Mouse (Mus musculus): Measurements from ENCODE around the gene Amdhd2.

The Amdhd2 gene

DNA sequence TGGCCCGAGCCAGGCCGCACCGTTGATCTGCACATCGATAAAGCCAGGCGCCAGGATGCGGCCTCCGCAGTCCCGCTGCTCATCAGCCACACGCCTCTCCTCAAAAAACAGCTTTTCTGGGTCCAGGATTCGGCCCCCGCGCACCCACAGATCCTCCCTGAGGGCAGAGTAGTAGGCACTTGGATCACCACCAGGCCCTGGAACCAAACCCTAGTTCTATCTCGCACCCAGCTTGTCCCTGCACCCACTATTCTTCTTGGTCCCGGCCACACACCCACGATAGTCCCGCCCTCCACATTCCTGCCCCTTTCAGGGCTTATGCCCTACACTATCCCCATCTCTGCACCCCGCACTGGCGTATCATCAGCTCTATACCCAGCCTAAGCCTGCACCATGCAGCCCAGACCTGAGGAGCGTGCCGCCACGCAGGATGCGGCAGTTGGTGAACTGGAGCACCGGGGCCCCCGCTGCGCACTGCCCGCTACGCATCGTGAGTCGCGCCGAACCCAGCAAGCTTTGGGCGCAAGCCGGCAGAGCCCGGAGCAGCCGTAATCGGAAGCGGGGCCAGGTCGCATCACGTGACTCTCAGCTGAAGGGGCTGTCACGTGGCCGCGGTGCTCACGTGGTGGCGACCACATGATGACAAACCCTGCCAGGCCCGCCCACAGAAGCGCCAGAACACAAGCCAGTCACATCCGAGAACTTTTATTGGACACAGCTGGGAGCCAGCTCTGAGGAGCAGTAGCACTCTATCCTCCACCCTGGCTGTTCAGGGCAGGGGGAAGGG, at the start of gene Amdhd2:
TSS of gene Amdhd2 (minus strand) at position 591 of the 787 bp plus-strand sequence.
- peak; percentile 99 for DNase-seq (ENCODE audit: low read depth, low spot score)

DNA sequence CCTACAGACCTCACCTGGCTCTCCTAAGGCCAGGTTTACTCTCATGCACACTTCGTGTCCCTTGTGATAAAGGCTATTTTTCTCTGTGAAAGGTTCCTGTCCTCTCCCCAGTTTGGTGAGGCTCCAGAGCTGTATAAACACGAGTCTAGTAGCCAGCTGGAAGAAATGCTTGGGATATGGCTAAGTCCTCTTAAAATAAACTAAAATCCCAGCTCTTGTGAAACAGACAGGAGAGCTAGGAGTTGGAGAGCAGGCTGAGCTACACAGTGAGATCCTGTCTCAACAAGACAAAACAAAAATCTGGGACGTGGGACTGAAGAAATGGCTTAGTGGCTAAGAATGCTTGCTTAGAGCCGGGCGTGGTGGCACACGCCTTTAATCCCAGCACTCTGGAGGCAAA, 49.6 kb upstream of the Amdhd2 start:
- no peak for DNase-seq (ENCODE audit: low read depth, low spot score)

- DNase-seq (ENCODE audit: low read depth, low spot score): no peak
These were observed 49.0 kb upstream of the Amdhd2 start for GRCm38 (mm10) chr17:24212441-24213018.

DNA sequence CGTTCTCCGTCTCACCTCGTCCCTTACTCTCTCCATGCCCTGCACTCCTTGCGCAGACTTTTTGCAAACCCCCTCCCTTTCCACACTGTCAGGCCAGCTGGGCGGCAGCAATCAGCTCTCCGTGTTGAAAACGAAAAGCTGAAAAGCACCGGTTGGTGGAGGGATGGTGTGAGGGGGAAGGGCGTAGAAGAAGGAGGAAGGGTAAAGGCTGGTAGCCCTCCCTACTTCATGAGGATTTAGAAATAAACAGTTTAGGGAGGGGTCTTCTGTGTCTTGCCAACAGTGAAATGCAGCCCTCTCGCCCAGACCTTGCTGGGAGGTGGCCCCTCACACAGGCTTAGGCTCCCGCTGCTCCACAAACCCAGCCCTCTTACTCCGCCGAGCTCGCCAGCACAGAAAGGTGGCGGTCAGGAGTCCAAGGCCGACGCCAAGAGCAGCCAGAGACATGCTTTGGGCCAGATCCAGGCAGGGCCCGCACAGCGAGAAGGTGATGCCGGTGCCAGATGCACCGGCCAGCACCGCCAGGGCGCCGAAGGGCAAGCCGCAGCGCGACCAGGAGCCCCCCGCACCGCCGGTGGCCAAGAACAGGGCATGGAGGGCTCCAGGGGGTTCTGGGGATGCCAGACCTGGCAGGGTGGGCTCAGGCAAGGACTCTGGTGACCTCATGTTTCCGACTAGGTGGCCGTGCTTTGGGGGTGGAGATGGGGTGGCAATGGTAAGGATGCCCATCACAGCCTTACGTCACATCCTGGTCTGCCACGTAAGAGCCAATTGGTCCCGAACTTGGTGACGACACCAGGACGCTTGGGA, 48.3 kb upstream of the Amdhd2 start:
- peak; percentile 92 for DNase-seq (ENCODE audit: low read depth, low spot score)

GRCm38 (mm10) chr17:24210591-24210990, 47.0 kb upstream of the Amdhd2 start:
- no peak for DNase-seq (ENCODE audit: low read depth, low spot score)

- DNase-seq (ENCODE audit: low read depth, low spot score): no peak
These were observed 46.3 kb upstream of the Amdhd2 start for GRCm38 (mm10) chr17:24209916-24210240.

- DNase-seq (ENCODE audit: low read depth, low spot score): peak; percentile 92
These were observed 45.7 kb upstream of the Amdhd2 start, which contains the start of gene Ntn3 for GRCm38 (mm10) chr17:24209043-24209915. TSS of gene Ntn3 (minus strand) at chr17:24209531.

GRCm38 (mm10) chr17:24208641-24209042, 45.1 kb upstream of the Amdhd2 start:
- DNase-seq (ENCODE audit: low read depth, low spot score): no peak

GRCm38 (mm10) chr17:24207768-24208640, 44.4 kb upstream of the Amdhd2 start:
- no peak for DNase-seq (ENCODE audit: low read depth, low spot score)

- no peak for DNase-seq (ENCODE audit: low read depth, low spot score)
These were observed 43.1 kb upstream of the Amdhd2 start for GRCm38 (mm10) chr17:24206451-24207351.

DNA sequence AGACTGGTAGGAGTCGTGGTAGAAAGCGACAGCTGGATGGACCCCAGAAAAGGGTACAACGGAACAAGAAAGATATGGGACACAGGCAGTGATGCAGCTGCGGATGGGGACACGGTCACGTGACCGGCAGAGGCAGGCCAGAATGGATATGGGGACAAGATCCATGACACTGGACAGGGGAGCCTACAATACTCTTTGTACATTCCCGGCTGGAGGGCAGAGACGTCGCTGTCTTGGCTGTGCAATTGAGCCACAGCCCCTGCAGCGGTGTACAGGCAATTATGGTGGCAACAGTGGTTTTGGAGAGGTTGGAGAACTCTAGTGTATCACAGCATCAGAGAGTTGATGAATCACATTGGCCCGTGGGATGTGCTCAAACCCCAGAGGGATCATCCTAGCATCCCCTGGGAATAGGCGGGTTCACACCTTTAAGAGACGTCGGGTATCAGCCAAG, 42.4 kb upstream of the Amdhd2 start:
- DNase-seq (ENCODE audit: low read depth, low spot score): no peak

DNA sequence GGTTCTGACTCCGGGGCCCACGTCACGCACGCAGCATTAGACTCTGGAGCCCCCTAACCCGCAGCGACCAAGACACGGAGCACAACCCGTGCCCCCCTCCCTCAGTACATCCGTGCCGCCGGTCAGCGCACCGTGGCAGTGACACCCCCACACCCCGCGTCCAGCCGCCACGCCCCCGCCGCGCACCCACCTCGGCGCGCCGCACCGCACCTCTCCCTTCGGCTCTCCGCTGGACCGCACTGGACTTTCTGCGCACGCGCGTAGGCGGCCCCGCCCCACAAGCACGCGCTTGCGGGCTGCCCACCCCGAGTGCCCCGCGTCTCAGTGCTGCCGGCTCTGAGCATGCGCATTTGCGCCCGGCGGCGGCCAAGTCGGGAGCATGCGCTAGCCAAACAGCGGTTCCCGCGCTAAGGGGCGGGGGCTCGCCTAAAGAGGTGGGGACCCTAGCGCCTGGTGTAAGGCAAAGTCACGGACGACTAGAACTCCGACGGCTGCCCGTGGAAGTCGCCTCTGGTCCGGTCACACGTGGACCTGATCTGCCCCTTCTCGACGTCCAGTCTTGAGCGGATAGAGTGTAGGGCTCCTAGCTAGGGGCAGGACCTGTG, 41.8 kb upstream of the Amdhd2 start, which contains the start of gene Tbc1d24:
TSS of gene Tbc1d24 (minus strand) at position 279 of the 605 bp plus-strand sequence.
- DNase-seq (ENCODE audit: low read depth, low spot score): peak; percentile 95

- DNase-seq (ENCODE audit: low read depth, low spot score): no peak
These were observed 41.3 kb upstream of the Amdhd2 start for GRCm38 (mm10) chr17:24204846-24205245.

DNA sequence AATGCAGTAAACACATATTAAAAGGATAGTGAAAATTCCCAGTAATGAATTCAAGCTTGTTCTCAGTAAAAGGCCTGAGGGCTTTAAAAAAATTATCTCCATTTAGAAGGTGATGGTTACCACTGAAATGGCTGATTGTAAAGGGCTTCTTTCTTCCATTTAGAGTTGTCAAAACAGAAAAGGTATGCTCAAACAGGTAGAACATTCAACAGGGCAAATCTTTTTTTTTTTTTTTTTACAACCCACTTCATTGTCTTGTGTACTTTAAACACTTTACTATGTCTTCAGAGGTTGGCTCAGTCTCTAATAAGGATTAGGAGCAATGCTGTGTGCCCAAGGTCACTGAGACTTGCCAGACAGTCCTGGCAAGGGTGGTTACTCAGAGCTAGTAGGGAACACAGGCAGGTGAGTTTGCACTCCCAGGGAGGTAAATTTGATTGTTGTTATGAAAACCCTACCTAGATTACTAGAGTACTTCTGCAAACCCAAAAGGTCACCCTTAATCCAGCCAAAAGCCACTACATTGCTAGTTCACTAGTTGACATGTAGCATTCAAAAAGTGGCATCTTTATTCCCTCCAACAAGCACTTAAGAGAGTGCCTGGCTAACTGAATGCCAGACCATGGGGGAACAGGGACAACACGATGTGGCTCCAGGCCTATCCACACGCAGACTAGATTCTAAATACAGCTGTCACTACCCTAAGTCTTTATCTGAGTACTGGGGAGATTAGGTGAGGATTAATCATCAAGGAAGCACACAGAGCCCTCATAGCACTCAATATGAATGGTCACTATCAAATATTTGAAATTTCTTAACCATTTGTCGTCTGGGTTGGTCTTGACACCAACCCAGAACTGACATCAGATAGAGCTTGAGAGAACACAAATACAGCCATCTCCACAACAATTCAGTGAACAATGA, 40.3 kb upstream of the Amdhd2 start:
- no peak for DNase-seq (ENCODE audit: low read depth, low spot score)

DNA sequence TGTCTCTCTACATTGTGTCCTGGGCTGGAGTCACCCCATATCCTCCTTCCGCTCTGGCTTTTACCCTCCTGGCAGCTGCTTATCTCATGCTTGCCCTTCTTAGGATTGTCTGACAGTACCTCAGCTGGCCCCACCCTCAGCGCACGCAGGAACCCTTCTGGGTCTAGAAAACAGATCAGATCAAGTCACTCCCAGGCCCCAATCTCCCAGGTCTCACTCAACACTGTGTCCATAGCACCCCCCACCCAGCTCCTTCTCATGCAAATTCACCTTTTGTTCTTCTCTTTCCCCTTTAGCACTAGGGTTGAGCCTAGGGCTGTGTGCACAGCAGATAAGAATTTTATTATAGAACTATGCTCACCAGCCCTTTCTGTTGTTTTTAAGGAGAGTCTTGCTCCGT, 39.5 kb upstream of the Amdhd2 start:
- no peak for DNase-seq (ENCODE audit: low read depth, low spot score)

- no peak for DNase-seq (ENCODE audit: low read depth, low spot score)
These were observed 37.5 kb upstream of the Amdhd2 start for GRCm38 (mm10) chr17:24201092-24201491.

DNA sequence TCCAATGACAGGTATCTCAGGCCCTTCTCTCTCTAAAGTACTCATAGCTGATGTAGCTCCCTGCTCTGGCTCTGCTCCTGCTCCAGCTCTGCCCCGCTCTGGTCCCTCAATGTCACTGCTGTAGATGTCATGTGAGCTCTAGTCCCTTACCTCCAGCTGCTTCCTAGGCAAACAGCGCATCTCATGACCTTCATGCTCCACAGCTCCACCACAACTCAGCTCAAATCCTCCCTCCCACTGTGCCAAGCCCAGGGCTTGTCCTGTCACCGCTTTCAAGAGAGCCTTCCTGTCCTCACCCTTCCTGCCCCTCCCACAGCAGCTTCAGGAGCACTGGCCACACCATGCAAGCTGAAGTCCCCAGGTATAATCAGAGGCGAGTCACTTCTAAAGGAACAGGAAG, 36.2 kb upstream of the Amdhd2 start:
- DNase-seq (ENCODE audit: low read depth, low spot score): no peak

- DNase-seq (ENCODE audit: low read depth, low spot score): no peak
These were observed 35.7 kb upstream of the Amdhd2 start for GRCm38 (mm10) chr17:24199252-24199651.

All from forelimb bud, embryonic 11.5 days (tissue).